Mouse (Mus musculus): ENCODE measurements around the gene Unc5cl. TPM values are rescaled to one million over a fixed set of nuclear protein-coding genes. Genes with fewer than 3 reads are reported as not detected.

Unc5cl gene
- polyA plus RNA-seq (2012; rRNA removed) (4.8 and 5.8 TPM in 2 replicates), polyA plus RNA-seq (2014; fragmentation: Nextera tagmentation; extraction: Ambion mirVana) (3.0 and 4.2 TPM in 2 replicates)

DNA sequence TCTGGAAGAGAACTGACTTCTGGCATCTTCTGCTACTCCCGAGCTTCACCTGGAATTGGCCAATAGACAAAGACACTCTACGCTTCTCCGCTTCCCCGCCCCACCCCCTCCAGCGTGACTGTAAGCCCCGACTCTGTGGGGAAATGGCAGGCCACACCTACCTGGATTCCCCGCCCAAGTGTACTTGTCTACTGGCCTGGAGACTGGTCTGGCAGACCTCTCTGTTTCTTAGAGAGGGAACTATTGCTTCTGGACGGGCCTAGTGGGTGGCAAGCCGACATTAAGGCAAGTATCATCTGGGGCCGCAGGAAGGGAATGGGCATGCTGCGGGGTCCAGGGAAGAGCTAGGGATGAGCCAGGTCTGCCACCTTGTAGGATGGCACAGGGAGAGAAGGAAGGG lies at the start of gene Unc5cl:
Gene Unc5cl (plus strand): TSS at position 214 of the 400 bp plus-strand sequence.
- H3K4me3 ChIP-seq (ENCODE audit: insufficient read depth in 1 of 2, low read depth in 2 of 2, low read length in 2 of 2), result peak within 1 kb of the TSS; percentile 43 to 44
- peak within 1 kb of the TSS; percentile 55 for H3K4me2 ChIP-seq (ENCODE audit: low read depth)
- ATAC-seq (ENCODE audit: insufficient read depth) (no peak), DNase-seq (ENCODE audit: low read depth in 3 of 3, low spot score in 3 of 3) (peak; percentile 44 to 47 (median 46))
- H3K9me3 ChIP-seq (ENCODE audit: control insufficient read depth, low read length), result no peaks in the 10 kb centered on the region
- no peaks in the 10 kb centered on the region for H3K27me3 ChIP-seq (ENCODE audit: control insufficient read depth, insufficient read depth, low read length)
- peaks cover 2% of the 10 kb centered on the region for H3K36me3 ChIP-seq (replicated peaks; ENCODE audit: control insufficient read depth, insufficient read depth, low read depth)
- peak within 1 kb of the TSS; percentile 31 for H3K27ac ChIP-seq
- H3K4me1 ChIP-seq (replicated peaks; ENCODE audit: control insufficient read depth in 2 of 2, insufficient read depth in 2 of 2, low read length in 1 of 2), result peaks cover 33 to 55% of the 10 kb centered on the region in 2 experiments
- no peak for TF ChIP-seq EP300 (IDR thresholded peaks at IDR 0.05; ENCODE audit: low read depth)
- no peak for TF ChIP-seq CTCF (IDR thresholded peaks at IDR 0.05; ENCODE audit: low read depth)
- WGBS (ENCODE audit: insufficient replicate concordance), result 35% methylated on average over 11 of the region's 11 CpGs
- peak within 1 kb of the TSS; percentile 47 for H3K9ac ChIP-seq (replicated peaks)

DNA sequence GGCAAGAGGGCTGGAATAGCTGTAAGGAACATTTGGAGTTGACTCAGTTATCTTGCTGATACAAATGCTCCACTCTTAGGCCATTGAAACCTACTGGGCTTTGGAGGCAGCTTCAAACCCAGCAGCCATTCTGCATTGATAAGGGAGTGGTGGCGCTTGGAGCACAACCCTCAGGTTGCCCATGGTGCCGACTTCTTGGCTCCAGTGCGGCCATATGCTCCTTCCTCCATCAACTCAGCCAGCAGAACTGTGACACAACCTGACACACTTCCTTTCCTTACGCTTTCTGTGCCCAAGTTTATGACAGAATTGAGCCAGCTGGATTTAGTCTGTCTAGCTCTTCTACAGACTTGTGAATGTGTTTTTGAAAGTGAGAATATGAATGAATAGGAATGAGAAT lies 47.5 kb upstream of the Unc5cl start:
- peak in 1 of 3 experiments; percentile 50 for DNase-seq (ENCODE audit: low read depth in 3 of 3, low spot score in 3 of 3)

DNA sequence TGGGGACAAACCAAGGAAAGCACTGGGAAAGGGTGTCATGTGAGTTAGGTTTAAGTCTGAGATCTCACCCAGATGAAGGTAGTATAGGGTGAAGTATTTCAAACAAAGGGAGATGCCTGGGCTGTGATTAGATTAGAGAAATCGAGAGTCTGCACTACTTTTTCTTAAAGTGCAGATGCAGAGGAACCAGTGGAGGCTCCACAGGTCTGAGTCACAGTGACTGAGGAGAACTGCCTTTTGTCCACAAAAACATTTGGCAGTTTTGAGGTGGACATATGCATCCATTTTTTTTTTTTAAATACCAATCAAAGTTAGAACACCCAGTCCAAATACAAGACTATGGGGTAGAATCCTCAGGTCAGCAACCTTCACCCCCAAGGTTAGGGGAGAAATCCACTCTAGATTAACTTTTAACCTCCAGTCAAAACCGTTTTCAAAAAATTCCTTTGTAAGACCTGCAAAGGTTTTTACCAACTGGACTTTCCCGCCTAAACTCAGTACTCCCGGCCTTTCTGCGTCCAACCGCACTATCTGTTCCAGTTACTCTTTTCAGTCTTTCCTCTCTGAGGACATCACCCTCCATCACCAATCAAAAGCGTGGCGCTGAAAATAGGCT lies 46.7 kb upstream of the Unc5cl start:
- peak overlapping the region; percentile 94 for H3K4me2 ChIP-seq (ENCODE audit: low read depth)
- 3% methylated on average over 8 of the region's 8 CpGs for WGBS (ENCODE audit: insufficient replicate concordance)
- ATAC-seq (ENCODE audit: insufficient read depth) (no peak), DNase-seq (ENCODE audit: low read depth in 3 of 3, low spot score in 3 of 3) (no peak)
- H3K27me3 ChIP-seq (ENCODE audit: control insufficient read depth, insufficient read depth, low read length), result no peaks in the 10 kb centered on the region
- H3K27ac ChIP-seq, result peak overlapping the region; percentile 99
- peaks cover 43 to 49% of the 10 kb centered on the region in 2 experiments for H3K4me1 ChIP-seq (replicated peaks; ENCODE audit: control insufficient read depth in 2 of 2, insufficient read depth in 2 of 2, low read length in 1 of 2)
- peak overlapping the region; percentile 80 to 91 for H3K4me3 ChIP-seq (ENCODE audit: insufficient read depth in 1 of 2, low read depth in 2 of 2, low read length in 2 of 2)
- no peak for TF ChIP-seq EP300 (IDR thresholded peaks at IDR 0.05; ENCODE audit: low read depth)
- no peak for TF ChIP-seq CTCF (IDR thresholded peaks at IDR 0.05; ENCODE audit: low read depth)
- peak overlapping the region; percentile 97 for H3K9ac ChIP-seq (replicated peaks)
- H3K9me3 ChIP-seq (ENCODE audit: control insufficient read depth, low read length), result no peaks in the 10 kb centered on the region
- H3K36me3 ChIP-seq (replicated peaks; ENCODE audit: control insufficient read depth, insufficient read depth, low read depth), result peaks cover 16% of the 10 kb centered on the region

More for the DNA sequence above, 47.5 kb upstream of the Unc5cl start:
- peak overlapping the region; percentile 94 for H3K4me2 ChIP-seq (ENCODE audit: low read depth)
- peaks cover 11% of the 10 kb centered on the region for H3K36me3 ChIP-seq (replicated peaks; ENCODE audit: control insufficient read depth, insufficient read depth, low read depth)
- H3K27me3 ChIP-seq (ENCODE audit: control insufficient read depth, insufficient read depth, low read length), result no peaks in the 10 kb centered on the region
- peaks cover 45 to 52% of the 10 kb centered on the region in 2 experiments for H3K4me1 ChIP-seq (replicated peaks; ENCODE audit: control insufficient read depth in 2 of 2, insufficient read depth in 2 of 2, low read length in 1 of 2)
- peak overlapping the region; percentile 99 for H3K27ac ChIP-seq
- 22% methylated on average over 4 of the region's 4 CpGs for whole genome bisulfite sequencing (ENCODE audit: insufficient replicate concordance)
- no peak for ATAC-seq (ENCODE audit: insufficient read depth)
- H3K9me3 ChIP-seq (ENCODE audit: control insufficient read depth, low read length), result no peaks in the 10 kb centered on the region
- peak; percentile 6; the same call in 1 of the 2 replicates for TF ChIP-seq EP300 (IDR thresholded peaks at IDR 0.05; ENCODE audit: low read depth)
- TF ChIP-seq CTCF (IDR thresholded peaks at IDR 0.05; ENCODE audit: low read depth), result no peak
- peak overlapping the region; percentile 97 for H3K9ac ChIP-seq (replicated peaks)
- peak overlapping the region; percentile 43 to 91 for H3K4me3 ChIP-seq (ENCODE audit: insufficient read depth in 1 of 2, low read depth in 2 of 2, low read length in 2 of 2)

DNA sequence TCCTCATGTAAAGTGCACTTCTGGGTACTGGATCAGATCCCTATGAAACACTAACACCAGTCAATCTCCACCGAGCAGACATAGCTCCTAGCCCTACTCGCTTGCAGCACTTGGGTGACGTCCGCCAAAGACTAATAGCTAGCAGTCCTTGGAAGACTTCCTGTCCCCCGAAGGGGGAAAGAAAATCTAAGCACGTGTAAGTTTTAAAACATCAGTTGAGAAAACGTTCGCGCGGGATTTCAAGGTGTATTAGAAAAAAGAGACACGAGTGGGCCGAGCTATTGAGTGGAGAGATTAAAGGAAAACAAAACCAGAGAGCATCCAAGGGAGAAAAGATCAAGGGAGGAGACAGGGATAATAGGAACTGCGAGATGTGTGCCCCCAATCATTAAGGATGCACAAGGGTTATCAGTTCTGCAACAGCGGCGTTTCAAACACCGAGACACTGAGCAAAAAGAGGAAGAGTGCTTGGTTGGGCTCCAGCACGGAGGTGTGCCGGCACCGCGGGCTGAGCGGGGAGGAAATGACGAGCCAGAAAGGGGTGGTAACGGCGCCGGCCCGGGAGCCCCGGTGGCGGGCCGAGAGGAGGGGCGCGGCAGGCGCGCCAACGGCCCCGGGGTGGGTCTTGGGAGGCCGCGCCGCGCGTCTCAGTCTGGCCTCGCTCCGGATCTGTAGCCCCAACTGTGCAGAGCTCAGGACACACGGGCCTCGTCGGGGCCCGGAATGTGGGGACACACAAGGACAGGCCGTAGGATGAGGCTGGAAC lies 46.0 kb upstream of the Unc5cl start:
- ATAC-seq (ENCODE audit: insufficient read depth) (peak; percentile 50), DNase-seq (ENCODE audit: low read depth in 3 of 3, low spot score in 3 of 3) (peak; percentile 62 to 67 (median 66))
- Histone ChIP-seq H3K4me1 (replicated peaks; ENCODE audit: control insufficient read depth in 2 of 2, insufficient read depth in 2 of 2, low read length in 1 of 2) (peaks cover 43 to 49% of the 10 kb centered on the region in 2 experiments), H3K27me3 (ENCODE audit: control insufficient read depth, insufficient read depth, low read length) (no peaks in the 10 kb centered on the region), H3K36me3 (replicated peaks; ENCODE audit: control insufficient read depth, insufficient read depth, low read depth) (peaks cover 16% of the 10 kb centered on the region), H3K27ac (peak overlapping the region; percentile 99), H3K4me3 (ENCODE audit: insufficient read depth in 1 of 2, low read depth in 2 of 2, low read length in 2 of 2) (peak overlapping the region; percentile 80 to 91), H3K9ac (replicated peaks) (peak overlapping the region; percentile 97), H3K9me3 (ENCODE audit: control insufficient read depth, low read length) (no peaks in the 10 kb centered on the region), H3K4me2 (ENCODE audit: low read depth) (peak overlapping the region; percentile 94)
- no peak for TF ChIP-seq CTCF (IDR thresholded peaks at IDR 0.05; ENCODE audit: low read depth)
- TF ChIP-seq EP300 (IDR thresholded peaks at IDR 0.05; ENCODE audit: low read depth), result no peak; the same call in 1 of the 2 replicates
- under 1% methylated on average over 47 of the region's 47 CpGs for WGBS (ENCODE audit: insufficient replicate concordance)

Data from liver, embryonic 14.5 days (tissue).